Mouse (Mus musculus): ENCODE results near the gene Kdm6b. TPM values are rescaled to one million over a fixed set of nuclear protein-coding genes. Genes with fewer than 3 reads are reported as not detected.

Kdm6b gene
- total and polyA plus RNA-seq, 3 experiments = 0.66 to 7.2 (median 5.7) TPM

DNA sequence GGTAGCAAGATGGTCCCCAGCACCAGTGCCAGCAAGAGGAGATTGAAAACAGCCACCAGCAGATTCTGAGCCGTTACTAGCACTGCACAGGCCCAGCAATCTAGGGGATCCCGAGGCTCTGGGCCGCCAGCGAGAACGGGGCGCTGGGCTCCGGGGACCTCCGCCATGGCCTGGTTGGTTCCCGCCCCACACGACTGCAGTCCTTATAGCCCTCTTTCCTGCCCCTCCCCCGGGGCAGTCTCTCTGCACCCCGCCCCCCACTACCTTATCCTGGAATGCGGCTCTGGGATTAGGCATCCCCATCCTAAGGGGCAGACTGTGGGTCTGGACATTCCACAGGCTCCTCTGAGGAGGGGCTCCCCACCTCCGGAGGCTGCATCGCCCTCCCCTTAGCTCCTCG lies 15.4 kb downstream of the Kdm6b start, which contains the start of gene Tmem88:
Gene Tmem88, minus strand, starts transcription at position 176 of the 400 bp plus-strand sequence.
- H3K27ac ChIP-seq (ENCODE audit: insufficient read depth, low read depth) = no peak within 1 kb of the TSS
- H3K4me2 ChIP-seq (ENCODE audit: insufficient read depth, low read depth, poor library complexity, severe bottlenecking) = no peak within 1 kb of the TSS
- no peak for DNase-seq (ENCODE audit: extremely low read depth)
- TF ChIP-seq MXI1 (IDR thresholded peaks at IDR 0.05; ENCODE audit: low read depth, low read length) (no peak), USF2 (conservative IDR thresholded peaks at IDR 0.05; ENCODE audit: low read depth, low read length) (no peak), POLR2AphosphoS2 (IDR thresholded peaks at IDR 0.05; ENCODE audit: low read depth, low read length) (peak; percentile 70; the same call in 1 of the 2 replicates), TBP (conservative IDR thresholded peaks at IDR 0.05; ENCODE audit: low read depth, low read length) (no peak), ZMIZ1 (IDR thresholded peaks at IDR 0.05; ENCODE audit: low read depth, low read length) (0 out of 2 replicates have a peak, but pooled peaks have one; percentile 31), ZC3H11A (IDR thresholded peaks at IDR 0.05; ENCODE audit: low read depth, low read length) (no peak), MEF2A (IDR thresholded peaks at IDR 0.05; ENCODE audit: borderline replicate concordance, low read depth, low read length) (no peak), NELFE (IDR thresholded peaks at IDR 0.05; ENCODE audit: low read depth, low read length) (no peak), CHD1 (IDR thresholded peaks at IDR 0.05; ENCODE audit: low read depth, low read length) (no peak), IRF4 (IDR thresholded peaks at IDR 0.05; ENCODE audit: low read depth, low read length) (no peak), MAX (IDR thresholded peaks at IDR 0.05; ENCODE audit: low read length) (no peak), UBTF (IDR thresholded peaks at IDR 0.05; ENCODE audit: low read depth, low read length) (no peak), RCOR1 (conservative IDR thresholded peaks at IDR 0.05; ENCODE audit: low read depth, low read length) (no peak)
- dilution Hi-C loops (cut with MboI; ENCODE audit: extremely low pct_ligation_motif_present, extremely low pct_unique_long_range_greater_than_20kb, low sequenced_read_pairs) (no loop called here), in situ Hi-C loops (cut with MboI; ENCODE audit: low pct_ligation_motif_present, low pct_unique_long_range_greater_than_20kb, low sequenced_read_pairs) (loop anchor here (5.0 kb wide), 2 partner anchors 34 to 131 kb away; no protein-coding TSS in a partner anchor)
- H3K9ac ChIP-seq (ENCODE audit: insufficient read depth, low read depth) = no peak within 1 kb of the TSS
- H3K4me3 ChIP-seq (replicated peaks in 1 of 3; ENCODE audit: low read depth in 2 of 3, low read length in 2 of 3, poor library complexity in 1 of 3) = no peak within 1 kb of the TSS
- no peaks in the 10 kb centered on the region for H3K27me3 ChIP-seq (replicated peaks)
- H3K4me1 ChIP-seq (ENCODE audit: control insufficient read depth in 1 of 2, insufficient read depth in 2 of 2) = peaks cover 5 to 22% of the 10 kb centered on the region in 2 experiments; a peak in 2 of 4 replicates
- peaks cover 35 to 50% of the 10 kb centered on the region in 2 experiments for H3K36me3 ChIP-seq (replicated peaks in 1 of 2; ENCODE audit: control insufficient read depth in 1 of 2, insufficient read depth in 1 of 2, low read length in 1 of 2)
- H3K79me2 ChIP-seq (replicated peaks; ENCODE audit: control insufficient read depth, extremely low read depth, insufficient read depth, poor library complexity, severe bottlenecking) = peaks cover 13% of the 10 kb centered on the region
- H3K9me3 ChIP-seq (replicated peaks; ENCODE audit: low read length) = no peaks in the 10 kb centered on the region

GRCm38 (mm10) chr11:69397581-69398057 lies 15.9 kb downstream of the Kdm6b start:
- TF ChIP-seq ZMIZ1 (IDR thresholded peaks at IDR 0.05; ENCODE audit: low read depth, low read length) (0 out of 2 replicates have a peak, but pooled peaks have one; percentile 1), EP300 (IDR thresholded peaks at IDR 0.05; ENCODE audit: low read length) (no peak)
- Histone ChIP-seq H3K4me3 (replicated peaks in 1 of 3; ENCODE audit: low read depth in 2 of 3, low read length in 2 of 3, poor library complexity in 1 of 3) (no peak overlapping the region), H3K4me2 (ENCODE audit: insufficient read depth, low read depth, poor library complexity, severe bottlenecking) (no peak overlapping the region), H3K27ac (ENCODE audit: insufficient read depth, low read depth) (no peak overlapping the region), H3K27me3 (replicated peaks) (no peaks in the 10 kb centered on the region), H3K4me1 (ENCODE audit: control insufficient read depth in 1 of 2, insufficient read depth in 2 of 2) (peaks cover 5 to 22% of the 10 kb centered on the region in 2 experiments; a peak in 2 of 4 replicates), H3K9ac (ENCODE audit: insufficient read depth, low read depth) (no peak overlapping the region), H3K9me3 (replicated peaks; ENCODE audit: low read length) (no peaks in the 10 kb centered on the region), H3K79me2 (replicated peaks; ENCODE audit: control insufficient read depth, extremely low read depth, insufficient read depth, poor library complexity, severe bottlenecking) (peaks cover 13% of the 10 kb centered on the region), H3K36me3 (replicated peaks in 1 of 2; ENCODE audit: control insufficient read depth in 1 of 2, insufficient read depth in 1 of 2, low read length in 1 of 2) (peaks cover 37 to 50% of the 10 kb centered on the region in 2 experiments)
- in situ Hi-C loops (cut with MboI; ENCODE audit: low pct_ligation_motif_present, low pct_unique_long_range_greater_than_20kb, low sequenced_read_pairs) = loop anchor here (5.0 kb wide), 2 partner anchors 35 to 130 kb away; no protein-coding TSS in a partner anchor
- dilution Hi-C loops (cut with MboI; ENCODE audit: extremely low pct_ligation_motif_present, extremely low pct_unique_long_range_greater_than_20kb, low sequenced_read_pairs) = no loop called here
- no peak for DNase-seq (ENCODE audit: extremely low read depth)
